Comparison of ENCODE assay signal across 8 mouse cellular contexts in genomic region chr10:66814565-66815201, GRCm38 (mm10).
DNase-seq lines count a peak whose midpoint lies in the region; ATAC-seq and TF ChIP-seq lines count a peak whose summit lies in the region.

No protein-coding gene starts in this region.

- H3K36me3 ChIP-seq in ES-E14 (ENCODE audit: control insufficient read depth, insufficient read depth, low read length, poor library complexity, severe bottlenecking), result no peaks in the 10 kb centered on the region
- H3K36me3 ChIP-seq in lung, embryonic 15.5 days, result no peaks in the 10 kb centered on the region

- DNase-seq in ES-E14 (ENCODE audit: low read depth, low spot score), result peak; percentile 81
- DNase-seq in cerebellum, adult 2 months, result peak; percentile 67 to 74
- DNase-seq in layer of hippocampus, adult 8-10 months (ENCODE audit: low spot score in 2 of 2), result peak; percentile 82 to 84
- peak; percentile 58 for DNase-seq in thymus, postnatal 0 days (ENCODE audit: low spot score)

- WGBS in cerebellum, adult 2 months, result 6% methylated on average over 16 of the region's 16 CpGs
- 6% methylated on average over 16 of the region's 16 CpGs for WGBS in lung, embryonic 15.5 days
- WGBS in olfactory bulb, adult 2 months, result 9% methylated on average over 16 of the region's 16 CpGs

- in situ Hi-C loops in ES-E14 (cut with MboI; ENCODE audit: low sequenced_read_pairs in 2 of 2, unreplicated experiment in 2 of 2), result no loop called here

- no peak overlapping the region for H3K27ac ChIP-seq in ES-E14 (ENCODE audit: insufficient read depth, low read depth, low read length, poor library complexity, severe bottlenecking)
- no peak overlapping the region for H3K27ac ChIP-seq in cerebellum, adult 2 months (ENCODE audit: insufficient read depth, low read length)
- H3K27ac ChIP-seq in lung, embryonic 15.5 days, result peak overlapping the region; percentile 42; the same call in 1 of the 2 replicates
- no peak overlapping the region for H3K27ac ChIP-seq in olfactory bulb, adult 2 months (ENCODE audit: insufficient read depth, low read depth, low read length)

- TF ChIP-seq CTCF in cerebellum, adult 2 months (IDR thresholded peaks at IDR 0.05; ENCODE audit: borderline replicate concordance, insufficient read depth, low read depth, low read length), result peak; percentile 76
- peak; percentile 75 for TF ChIP-seq CTCF in olfactory bulb, adult 2 months (IDR thresholded peaks at IDR 0.05; ENCODE audit: insufficient read depth, low read depth, low read length)

- TF ChIP-seq POLR2A in cerebellum, adult 2 months (IDR thresholded peaks at IDR 0.05; ENCODE audit: borderline replicate concordance, insufficient read depth, low read length), result no peak
- no peak for TF ChIP-seq POLR2A in olfactory bulb, adult 2 months (IDR thresholded peaks at IDR 0.05; ENCODE audit: insufficient read depth, low read depth, low read length)

- H3K9me3 ChIP-seq in ES-E14 (ENCODE audit: control insufficient read depth, insufficient read depth, low read depth, low read length), result no peaks in the 10 kb centered on the region
- no peaks in the 10 kb centered on the region for H3K9me3 ChIP-seq in lung, embryonic 15.5 days

- peak overlapping the region; percentile 39; the same call in 1 of the 2 replicates for H3K9ac ChIP-seq in ES-E14 (ENCODE audit: insufficient read depth, low read depth, low read length, poor library complexity, severe bottlenecking)
- no peak overlapping the region for H3K9ac ChIP-seq in lung, embryonic 15.5 days

- H3K4me1 ChIP-seq in ES-E14 (ENCODE audit: control insufficient read depth in 2 of 2, insufficient read depth in 2 of 2, low read length in 2 of 2, poor library complexity in 1 of 2), result peaks cover 6 to 10% of the 10 kb centered on the region in 2 experiments; a peak in 2 of 4 replicates
- 0 out of 2 replicates have a peak, but pooled peaks cover 3% of the 10 kb centered on the region for H3K4me1 ChIP-seq in cerebellum, adult 2 months (ENCODE audit: control insufficient read depth, insufficient read depth, low read length)
- peaks cover 16% of the 10 kb centered on the region for H3K4me1 ChIP-seq in lung, embryonic 15.5 days
- peaks cover 10% of the 10 kb centered on the region for H3K4me1 ChIP-seq in olfactory bulb, adult 2 months (ENCODE audit: control insufficient read depth, insufficient read depth, low read length)

- peak; percentile 87 for ATAC-seq in frontal cortex, adult (ENCODE audit: low TSS enrichment)
- ATAC-seq in hematopoietic stem cell, adult 5-6 weeks (replicated peaks in 1 of 2; ENCODE audit: insufficient read depth in 1 of 2, low FRiP score in 2 of 2, low TSS enrichment in 1 of 2, low read depth in 1 of 2, poor library complexity in 2 of 2, severe bottlenecking in 2 of 2), result peak; percentile 89 to 91
- peak; percentile 88 for ATAC-seq in lung, embryonic 15.5 days (ENCODE audit: borderline replicate concordance, extremely low read depth, low FRiP score, low TSS enrichment)

- H3K4me3 ChIP-seq in ES-E14 (ENCODE audit: insufficient read depth in 1 of 2, low read depth in 1 of 2, low read length in 2 of 2, poor library complexity in 1 of 2, severe bottlenecking in 1 of 2), result peak overlapping the region in 1 of 2 experiments; percentile 40; a peak in 2 of 4 replicates
- no peak overlapping the region for H3K4me3 ChIP-seq in cerebellum, adult 2 months (replicated peaks; ENCODE audit: insufficient read depth, low read depth, low read length)
- H3K4me3 ChIP-seq in lung, embryonic 15.5 days, result no peak overlapping the region
- no peak overlapping the region for H3K4me3 ChIP-seq in olfactory bulb, adult 2 months (ENCODE audit: insufficient read depth, low read depth, low read length)

- H3K4me2 ChIP-seq in lung, embryonic 15.5 days, result peak overlapping the region; percentile 48

- no peaks in the 10 kb centered on the region for H3K27me3 ChIP-seq in cerebellum, adult 2 months (ENCODE audit: control insufficient read depth, insufficient read depth, low read length)
- peaks cover 5% of the 10 kb centered on the region; the same call in 1 of the 2 replicates for H3K27me3 ChIP-seq in lung, embryonic 15.5 days

TF ChIP-seq in ES-E14, 5 proteins besides CTCF, POLR2A, EP300 and RAD21:
- TF ChIP-seq MAFK (IDR thresholded peaks at IDR 0.05; ENCODE audit: insufficient read depth, low read depth, low read length), result no peak
- 0 out of 2 replicates have a peak, but pooled peaks have one; percentile 23 for TF ChIP-seq ZNF384 (IDR thresholded peaks at IDR 0.05; ENCODE audit: low read depth, low read length)
- TF ChIP-seq HCFC1 (IDR thresholded peaks at IDR 0.05; ENCODE audit: borderline replicate concordance, insufficient read depth, low read length), result no peak
- no peak for TF ChIP-seq CHD2 (IDR thresholded peaks at IDR 0.05; ENCODE audit: low read depth, low read length)
- TF ChIP-seq ZC3H11A (IDR thresholded peaks at IDR 0.05; ENCODE audit: borderline replicate concordance, low read depth, low read length), result peak; percentile 62
